Mouse (Mus musculus) heart, adult 2 months (tissue): ENCODE measurements at regions not wholly inside any gene's neighbourhood (a gene's known extent, or its start where the extent isn't known, plus 50 kb on each side); places are given as distances from the start of the nearest gene placed in this dataset.

Experiments
- DNase-seq, 2 experiments: peaks; one replicate each; pipeline ENCODE4 v3.0.0; 2021
- H3K27ac ChIP-seq: fragments of 200-600 bp; 2 replicates; pipeline ENCODE4 v1.8.1; 2022
- H3K27me3 ChIP-seq: fragments of 200-500 bp; 2 replicates; pipeline ENCODE4 v1.6.1; 2012; ENCODE audit warnings: mild to moderate bottlenecking, low read length, inconsistent platforms, mixed read lengths; ENCODE audit not compliant: control insufficient read depth, insufficient read depth
- H3K36me3 ChIP-seq: fragments of 200-500 bp; 2 replicates; pipeline ENCODE4 v1.6.1; 2012; ENCODE audit warnings: low read length, inconsistent platforms; ENCODE audit not compliant: control insufficient read depth, insufficient read depth
- H3K4me1 ChIP-seq: fragments of 200-500 bp; 2 replicates; pipeline ENCODE4 v1.6.1; 2011; ENCODE audit warnings: low read length; ENCODE audit not compliant: control insufficient read depth, insufficient read depth
- H3K4me3 ChIP-seq: fragments of 200-600 bp; 2 replicates; pipeline ENCODE4 v1.8.1; 2022
- H3K79me2 ChIP-seq: fragments of 200-500 bp; replicated peaks from 2 replicates; pipeline ENCODE4 v1.6.1; 2012; ENCODE audit warnings: mild to moderate bottlenecking, inconsistent platforms, low read length, moderate library complexity, mixed read lengths; ENCODE audit not compliant: control insufficient read depth, insufficient read depth
- H3K9ac ChIP-seq: fragments of 200-500 bp; 2 replicates; pipeline ENCODE4 v1.6.1; 2012; ENCODE audit warnings: low read depth, mild to moderate bottlenecking, control low read depth, inconsistent platforms, low read length, mixed read lengths
- CTCF ChIP-seq: fragments of 200-600 bp; IDR thresholded peaks from 2 replicates; pipeline ENCODE4 v1.8.1; 2022; ENCODE audit warnings: antibody characterized with exemption, mild to moderate bottlenecking, moderate library complexity
- EP300 ChIP-seq: fragments of 200-500 bp; IDR thresholded peaks from 2 replicates; pipeline ENCODE4 v1.6.1; 2011; ENCODE audit warnings: low read depth, low read length, control low read depth; ENCODE audit not compliant: insufficient read depth
- POLR2A ChIP-seq: fragments of 200-500 bp; IDR thresholded peaks from 2 replicates; pipeline ENCODE4 v1.6.1; 2011; ENCODE audit warnings: mild to moderate bottlenecking, low read depth, low read length, control low read depth; ENCODE audit not compliant: insufficient read depth
- WGBS: fragments of 180-500 bp; shearing (Covaris S2); methylation state at CpG from one replicate; pipeline ENCODE4 v1.1.7; 2018; 5-methylcytosine and 5-hydroxymethylcytosine counted together
- intact Hi-C: fragments of 180-260 bp; cut with DNase I; formaldehyde crosslinking; loops from one replicate; pipeline ENCODE4 v1.15.1; 2025

DNA sequence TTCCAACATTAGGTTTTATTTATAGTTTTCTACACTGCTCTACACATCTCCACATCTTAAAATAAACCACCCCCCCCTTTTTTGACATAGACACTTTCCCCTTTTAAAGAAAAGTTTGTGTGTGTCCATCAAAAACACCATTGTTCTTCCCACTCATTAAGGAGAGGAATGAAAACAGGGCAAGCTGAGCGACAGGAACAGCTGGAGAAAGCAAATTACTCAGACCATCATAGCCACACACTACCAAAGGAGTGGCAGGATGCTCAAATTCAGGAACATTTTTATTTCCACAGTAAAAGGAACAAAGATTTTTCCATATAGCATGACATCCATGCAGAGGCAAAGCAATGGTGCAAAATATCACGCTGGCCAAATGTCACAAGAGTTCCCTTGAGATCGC is 198.6 kb downstream of the Gm11361 start:
- TF ChIP-seq CTCF (no peak), POLR2A (no peak), EP300 (no peak)
- H3K27ac ChIP-seq = no peak overlapping the region
- no peaks in the 10 kb centered on the region for H3K36me3 ChIP-seq
- DNase-seq = no peak
- no peak overlapping the region for H3K9ac ChIP-seq
- no peaks in the 10 kb centered on the region for H3K4me1 ChIP-seq
- 75% methylated on average over 3 of the region's 3 CpGs for WGBS
- intact Hi-C loops = no loop called here
- no peak overlapping the region for H3K4me3 ChIP-seq
- no peaks in the 10 kb centered on the region for H3K27me3 ChIP-seq
- no peaks in the 10 kb centered on the region for H3K79me2 ChIP-seq

DNA sequence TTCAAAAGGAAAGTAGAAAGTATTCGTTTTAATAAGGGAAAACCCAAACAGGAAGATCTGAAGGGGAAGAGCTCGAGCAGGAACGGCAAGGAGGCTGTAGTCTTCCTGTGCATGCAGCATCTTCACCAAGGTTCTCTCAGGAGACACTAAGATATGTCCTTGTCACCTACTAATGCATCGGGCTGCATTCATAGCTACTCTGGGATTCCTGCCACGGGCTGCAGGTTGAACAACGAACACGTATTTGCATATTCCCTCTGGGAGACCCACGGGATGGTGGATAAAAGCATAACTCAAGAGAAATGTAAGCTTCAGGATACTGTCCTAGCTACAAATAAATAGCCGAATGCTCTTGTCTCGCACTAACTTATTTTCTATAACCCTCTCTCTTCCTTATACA is 197.7 kb downstream of the Gm11361 start:
- no peak for DNase-seq
- Histone ChIP-seq H3K27ac (no peak overlapping the region), H3K4me1 (no peaks in the 10 kb centered on the region), H3K36me3 (no peaks in the 10 kb centered on the region), H3K79me2 (no peaks in the 10 kb centered on the region), H3K9ac (no peak overlapping the region), H3K4me3 (no peak overlapping the region), H3K27me3 (no peaks in the 10 kb centered on the region)
- WGBS = 84% methylated on average over 10 of the region's 10 CpGs
- intact Hi-C loops = no loop called here
- no peak for TF ChIP-seq CTCF
- no peak for TF ChIP-seq EP300
- no peak for TF ChIP-seq POLR2A

DNA sequence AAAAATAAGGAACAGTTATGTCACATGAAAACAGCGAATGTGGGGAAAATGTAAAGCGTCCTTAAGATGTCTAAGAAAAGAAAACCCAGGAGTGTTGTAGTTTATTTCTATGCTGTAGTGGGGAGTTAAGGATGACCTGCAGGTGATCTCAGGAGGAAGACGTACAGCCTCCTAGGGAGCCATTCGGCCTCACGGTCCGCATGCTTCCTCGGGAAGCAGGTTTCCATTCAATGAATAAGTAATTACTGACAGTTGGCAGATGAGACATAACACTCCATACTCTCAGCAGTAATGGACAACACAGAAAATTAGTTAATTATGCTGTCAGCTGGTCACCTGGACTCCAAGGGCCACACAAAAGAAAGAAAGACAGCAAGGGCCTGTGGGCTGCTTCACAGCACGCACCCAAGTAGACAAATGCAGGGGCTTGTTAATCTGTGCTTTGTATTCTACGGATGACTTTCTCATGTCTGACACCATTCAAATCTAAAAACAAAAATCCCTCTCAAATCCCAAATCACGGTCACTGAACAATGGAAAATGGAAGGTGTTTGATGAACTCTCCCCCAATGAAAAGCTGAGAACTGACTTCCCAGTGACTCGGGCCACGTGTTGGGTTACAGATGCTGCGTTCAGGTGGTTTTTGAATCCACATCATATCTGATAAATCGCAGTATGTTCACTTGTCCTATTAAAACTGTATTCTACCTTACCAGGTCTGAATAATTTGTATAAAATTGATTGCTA is 193.5 kb downstream of the Gm11361 start:
- TF ChIP-seq POLR2A (no peak), EP300 (no peak), CTCF (no peak)
- DNase-seq = no peak
- Histone ChIP-seq H3K79me2 (no peaks in the 10 kb centered on the region), H3K27ac (no peak overlapping the region), H3K27me3 (no peaks in the 10 kb centered on the region), H3K36me3 (no peaks in the 10 kb centered on the region), H3K4me3 (no peak overlapping the region), H3K9ac (no peak overlapping the region), H3K4me1 (no peaks in the 10 kb centered on the region)
- intact Hi-C loops = no loop called here
- 91% methylated on average over 14 of the region's 14 CpGs for WGBS

DNA sequence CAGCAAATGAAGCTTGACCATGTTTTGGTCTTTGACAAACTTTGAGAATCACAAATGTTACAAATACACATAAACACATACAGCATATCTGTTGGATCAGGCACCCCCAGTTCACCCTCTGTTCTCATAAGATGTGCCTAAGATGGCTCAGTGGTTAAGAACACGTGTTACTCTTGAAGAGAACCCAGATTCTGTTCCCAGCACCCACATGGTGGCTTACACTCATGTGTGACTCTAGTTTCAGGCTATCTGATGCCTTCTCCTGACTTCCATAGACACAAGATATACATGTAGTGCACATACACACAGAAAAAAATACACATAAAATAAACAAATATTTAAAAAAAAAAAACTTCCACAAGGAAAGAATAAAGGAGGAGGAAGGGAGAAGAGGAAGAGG is 191.7 kb downstream of the Gm11361 start:
- TF ChIP-seq POLR2A (no peak), CTCF (no peak), EP300 (no peak)
- no peak overlapping the region for H3K4me3 ChIP-seq
- H3K27me3 ChIP-seq = no peaks in the 10 kb centered on the region
- H3K4me1 ChIP-seq = no peaks in the 10 kb centered on the region
- H3K79me2 ChIP-seq = no peaks in the 10 kb centered on the region
- 97% methylated on average over 1 of the region's 1 CpGs for WGBS
- intact Hi-C loops = no loop called here
- H3K27ac ChIP-seq = no peak overlapping the region
- no peak for DNase-seq
- no peak overlapping the region for H3K9ac ChIP-seq
- no peaks in the 10 kb centered on the region for H3K36me3 ChIP-seq

DNA sequence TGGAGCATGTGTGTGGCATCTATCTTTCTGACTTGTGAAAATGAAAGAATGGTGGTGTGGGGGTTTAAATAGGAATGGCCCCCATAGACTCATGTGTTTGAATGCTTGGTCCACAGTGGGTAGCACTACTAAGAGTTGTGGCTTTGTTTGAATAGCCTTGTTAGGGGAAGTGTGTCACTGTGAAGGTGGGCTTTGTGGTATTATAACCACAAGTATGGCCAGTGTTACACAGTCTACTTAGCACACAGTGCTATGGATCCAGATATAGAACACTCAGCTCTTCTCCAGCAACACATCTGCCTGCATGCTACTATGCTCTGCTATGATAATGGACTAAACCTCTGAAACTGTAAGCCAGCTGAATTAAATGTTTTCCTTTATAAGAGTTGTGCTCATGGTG is 184.9 kb downstream of the Gm11361 start:
- DNase-seq = no peak
- no peaks in the 10 kb centered on the region for H3K4me1 ChIP-seq
- H3K79me2 ChIP-seq = no peaks in the 10 kb centered on the region
- H3K36me3 ChIP-seq = no peaks in the 10 kb centered on the region
- no peak overlapping the region for H3K9ac ChIP-seq
- TF ChIP-seq CTCF (no peak), POLR2A (no peak), EP300 (no peak)
- H3K27me3 ChIP-seq = no peaks in the 10 kb centered on the region
- intact Hi-C loops = no loop called here
- H3K4me3 ChIP-seq = no peak overlapping the region
- no peak overlapping the region for H3K27ac ChIP-seq

DNA sequence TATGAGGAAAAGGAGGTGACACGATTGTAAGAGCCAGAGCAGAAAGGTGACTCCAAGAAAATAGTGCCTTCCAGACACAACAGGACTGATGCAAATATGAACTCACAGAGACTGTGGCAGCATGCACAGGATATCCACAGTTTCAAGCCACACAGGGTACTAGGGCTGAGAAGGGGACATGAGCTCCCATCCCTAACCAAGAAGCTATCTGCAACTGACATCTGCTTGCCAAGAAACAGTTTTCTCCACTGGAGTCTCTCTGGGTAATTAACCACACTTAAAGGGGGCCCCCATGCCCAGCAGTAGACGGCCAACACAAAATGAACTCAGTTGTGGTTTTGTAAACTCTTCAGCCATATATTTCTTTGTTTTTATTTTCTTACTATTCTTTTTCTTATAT is 176.1 kb downstream of the Gm11361 start:
- TF ChIP-seq EP300 (no peak), CTCF (no peak), POLR2A (no peak)
- Histone ChIP-seq H3K36me3 (no peaks in the 10 kb centered on the region), H3K9ac (no peak overlapping the region), H3K27me3 (no peaks in the 10 kb centered on the region), H3K79me2 (no peaks in the 10 kb centered on the region), H3K4me1 (no peaks in the 10 kb centered on the region), H3K27ac (no peak overlapping the region), H3K4me3 (no peak overlapping the region)
- DNase-seq = no peak
- WGBS = 71% methylated on average over 2 of the region's 2 CpGs
- intact Hi-C loops = no loop called here
